Mouse (Mus musculus) heart, adult 2 months (tissue): ENCODE data around the gene Ucn3. TPM values are rescaled to one million over a fixed set of nuclear protein-coding genes. Genes with fewer than 3 reads are reported as not detected.

Source experiments
- DNase-seq, 2 experiments: peaks; one replicate each; pipeline ENCODE4 v3.0.0; 2021
- H3K27ac ChIP-seq: fragments of 200-600 bp; 2 replicates; pipeline ENCODE4 v1.8.1; 2022
- H3K27me3 ChIP-seq: fragments of 200-500 bp; 2 replicates; pipeline ENCODE4 v1.6.1; 2012; ENCODE audit warnings: mild to moderate bottlenecking, low read length, inconsistent platforms, mixed read lengths; ENCODE audit not compliant: control insufficient read depth, insufficient read depth
- H3K36me3 ChIP-seq: fragments of 200-500 bp; 2 replicates; pipeline ENCODE4 v1.6.1; 2012; ENCODE audit warnings: low read length, inconsistent platforms; ENCODE audit not compliant: control insufficient read depth, insufficient read depth
- H3K4me1 ChIP-seq: fragments of 200-500 bp; 2 replicates; pipeline ENCODE4 v1.6.1; 2011; ENCODE audit warnings: low read length; ENCODE audit not compliant: control insufficient read depth, insufficient read depth
- H3K4me3 ChIP-seq: fragments of 200-600 bp; 2 replicates; pipeline ENCODE4 v1.8.1; 2022
- H3K79me2 ChIP-seq: fragments of 200-500 bp; replicated peaks from 2 replicates; pipeline ENCODE4 v1.6.1; 2012; ENCODE audit warnings: mild to moderate bottlenecking, inconsistent platforms, low read length, moderate library complexity, mixed read lengths; ENCODE audit not compliant: control insufficient read depth, insufficient read depth
- H3K9ac ChIP-seq: fragments of 200-500 bp; 2 replicates; pipeline ENCODE4 v1.6.1; 2012; ENCODE audit warnings: low read depth, mild to moderate bottlenecking, control low read depth, inconsistent platforms, low read length, mixed read lengths
- CTCF ChIP-seq: fragments of 200-600 bp; IDR thresholded peaks from 2 replicates; pipeline ENCODE4 v1.8.1; 2022; ENCODE audit warnings: antibody characterized with exemption, mild to moderate bottlenecking, moderate library complexity
- EP300 ChIP-seq: fragments of 200-500 bp; IDR thresholded peaks from 2 replicates; pipeline ENCODE4 v1.6.1; 2011; ENCODE audit warnings: low read depth, low read length, control low read depth; ENCODE audit not compliant: insufficient read depth
- POLR2A ChIP-seq: fragments of 200-500 bp; IDR thresholded peaks from 2 replicates; pipeline ENCODE4 v1.6.1; 2011; ENCODE audit warnings: mild to moderate bottlenecking, low read depth, low read length, control low read depth; ENCODE audit not compliant: insufficient read depth
- WGBS: fragments of 180-500 bp; shearing (Covaris S2); methylation state at CpG from one replicate; pipeline ENCODE4 v1.1.7; 2018; 5-methylcytosine and 5-hydroxymethylcytosine counted together
- intact Hi-C: fragments of 180-260 bp; cut with DNase I; formaldehyde crosslinking; loops from one replicate; pipeline ENCODE4 v1.15.1; 2025
- polyA plus RNA-seq: library from polyadenylated mRNA; depleted of rRNA; stranded (reverse); fragments of >200 nt; gene quantifications from 2 replicates; pipeline ENCODE4 v1.2.3, GENCODE M21; 2012
- total RNA-seq, 2 experiments: library from RNA; stranded (reverse); gene quantifications; 2 replicates each; pipeline ENCODE4 v1.2.3; 2021

The Ucn3 gene
- total and polyA plus RNA-seq, 3 experiments: not detected

- Histone ChIP-seq H3K4me3 (no peak overlapping the region), H3K79me2 (no peaks in the 10 kb centered on the region), H3K27ac (no peak overlapping the region), H3K36me3 (no peaks in the 10 kb centered on the region), H3K9ac (no peak overlapping the region), H3K4me1 (no peaks in the 10 kb centered on the region), H3K27me3 (no peaks in the 10 kb centered on the region)
- DNase-seq: no peak
- 73% methylated on average over 7 of the region's 7 CpGs for WGBS
- TF ChIP-seq CTCF (no peak), EP300 (no peak), POLR2A (no peak)
- intact Hi-C loops: no loop called here
These were observed 450 bp downstream of the Ucn3 start for GRCm38 (mm10) chr13:3944699-3945098.

DNA sequence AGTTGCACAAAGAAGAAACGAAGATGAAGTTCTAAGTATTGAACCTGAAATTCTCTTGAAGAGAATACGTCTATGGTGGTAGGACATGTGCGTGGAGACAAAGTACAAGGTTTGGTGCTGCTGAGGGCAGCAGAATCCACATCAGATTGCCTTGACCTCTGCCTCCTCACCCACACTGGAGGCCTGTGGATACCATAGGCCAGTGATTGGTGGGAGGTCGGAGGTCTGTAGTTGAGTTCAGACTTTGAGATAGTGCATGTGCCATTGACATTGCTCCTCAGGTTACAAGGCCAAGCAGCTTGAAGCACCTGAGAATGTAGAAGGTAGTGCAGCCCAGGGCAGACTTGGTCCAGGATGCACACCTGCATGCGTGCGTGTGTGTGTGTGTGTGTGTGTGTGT, 19.1 kb downstream of the Ucn3 start:
- no peak for DNase-seq
- H3K4me3 ChIP-seq: no peak overlapping the region
- 86% methylated on average over 6 of the region's 6 CpGs for WGBS
- intact Hi-C loops: no loop called here
- H3K9ac ChIP-seq: no peak overlapping the region
- H3K36me3 ChIP-seq: no peaks in the 10 kb centered on the region
- no peaks in the 10 kb centered on the region for H3K79me2 ChIP-seq
- TF ChIP-seq POLR2A (no peak), CTCF (no peak), EP300 (no peak)
- no peaks in the 10 kb centered on the region; the same call in 1 of the 2 replicates for H3K27me3 ChIP-seq
- no peak overlapping the region for H3K27ac ChIP-seq
- no peaks in the 10 kb centered on the region for H3K4me1 ChIP-seq

DNA sequence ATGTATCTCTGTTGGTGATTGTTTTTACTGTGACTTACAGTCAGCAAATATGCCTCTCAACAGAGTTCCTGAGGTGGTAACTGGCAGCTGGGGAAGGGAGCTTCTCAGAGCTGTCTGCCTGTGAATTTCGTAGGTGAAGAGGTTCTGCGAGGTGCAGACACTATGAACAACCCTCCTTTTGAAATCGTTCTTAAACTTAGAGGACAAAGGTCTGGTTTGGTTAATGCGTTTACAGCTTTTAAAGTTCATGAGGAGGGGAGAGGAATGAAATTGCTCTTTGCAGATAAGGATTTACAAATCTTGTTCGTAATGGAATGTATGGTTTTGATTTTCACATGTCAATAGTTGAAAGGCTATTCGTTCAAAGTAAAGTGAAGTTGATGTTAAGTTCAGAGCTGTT, 19.5 kb downstream of the Ucn3 start:
- H3K27me3 ChIP-seq: no peaks in the 10 kb centered on the region; the same call in 1 of the 2 replicates
- 80% methylated on average over 6 of the region's 6 CpGs for WGBS

DNA sequence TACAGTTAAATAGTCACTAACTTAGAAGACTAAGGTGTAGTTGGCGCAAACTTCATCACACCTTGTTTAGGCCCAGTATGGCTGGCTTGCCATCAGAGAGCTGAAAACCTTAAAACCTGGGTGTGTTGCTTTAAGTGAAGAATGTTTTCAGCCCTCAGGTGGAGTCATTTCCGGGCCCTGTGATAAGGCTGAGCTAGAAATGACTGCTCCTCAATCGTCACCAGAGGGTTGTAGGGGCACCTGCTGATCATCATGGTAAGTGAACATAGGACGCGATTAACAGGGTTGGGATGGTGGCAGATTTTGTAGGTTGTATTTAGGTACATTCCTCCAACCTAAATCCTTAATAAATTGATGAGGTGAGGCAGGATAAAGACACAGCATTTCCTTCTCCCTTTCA, 20.7 kb downstream of the Ucn3 start:
- intact Hi-C loops: no loop called here
- H3K79me2 ChIP-seq: no peaks in the 10 kb centered on the region
- H3K9ac ChIP-seq: no peak overlapping the region
- H3K27me3 ChIP-seq: no peaks in the 10 kb centered on the region; the same call in 1 of the 2 replicates
- H3K36me3 ChIP-seq: no peaks in the 10 kb centered on the region
- 66% methylated on average over 5 of the region's 5 CpGs for WGBS
- H3K4me3 ChIP-seq: no peak overlapping the region
- DNase-seq: no peak
- no peaks in the 10 kb centered on the region for H3K4me1 ChIP-seq
- no peak overlapping the region for H3K27ac ChIP-seq
- TF ChIP-seq POLR2A (no peak), EP300 (no peak), CTCF (no peak)

More for the DNA sequence above, 19.5 kb downstream of the Ucn3 start:
- no peaks in the 10 kb centered on the region for H3K79me2 ChIP-seq
- DNase-seq: no peak
- no peak overlapping the region for H3K9ac ChIP-seq
- H3K4me1 ChIP-seq: no peaks in the 10 kb centered on the region
- no peaks in the 10 kb centered on the region for H3K36me3 ChIP-seq
- TF ChIP-seq EP300: no peak
- no peak for TF ChIP-seq POLR2A
- no peak for TF ChIP-seq CTCF
- H3K27ac ChIP-seq: no peak overlapping the region
- intact Hi-C loops: no loop called here
- H3K4me3 ChIP-seq: no peak overlapping the region

DNA sequence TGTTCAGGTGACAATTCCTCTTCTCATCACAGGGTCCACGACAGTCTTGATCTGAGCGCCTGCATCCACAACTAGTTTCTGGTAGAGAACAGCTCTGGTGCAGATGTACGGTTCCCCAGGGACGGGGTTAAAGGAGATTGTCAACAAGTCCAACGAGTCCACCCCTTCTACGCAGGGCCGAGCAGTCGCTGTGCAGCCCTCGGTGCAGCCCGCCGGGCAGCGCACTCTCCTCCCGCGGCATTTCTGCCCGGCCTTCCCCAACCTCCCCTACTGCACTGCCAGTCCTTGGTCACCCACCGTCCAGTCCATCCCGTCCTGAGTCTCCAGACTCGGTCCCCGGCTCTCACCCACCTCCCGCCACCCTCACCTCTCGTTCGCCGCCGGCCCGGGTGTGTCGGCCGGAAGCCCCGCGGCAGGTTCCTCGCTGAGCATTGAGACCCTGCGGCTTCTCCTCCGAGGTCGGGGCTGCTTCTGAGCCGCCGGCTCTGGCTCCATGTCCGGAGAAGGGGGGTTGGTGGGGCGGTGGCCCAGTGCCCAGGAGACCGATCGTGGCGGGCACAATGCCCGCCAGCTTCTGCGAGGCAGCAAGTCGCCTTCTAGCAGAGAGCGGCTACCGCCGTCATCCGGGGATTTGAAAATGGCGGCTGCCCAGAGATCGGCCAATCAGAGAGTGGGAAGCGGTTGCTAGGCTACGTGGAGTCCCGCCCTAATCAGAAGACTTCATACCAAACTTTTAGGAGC, 27.4 kb downstream of the Ucn3 start, which contains the start of the genes Net1 and Tubal3:
TSS of gene Net1 (minus strand) at position 650 of the 741 bp plus-strand sequence.
TSS of gene Tubal3 (plus strand) at position 704 of the 741 bp plus-strand sequence.
- Histone ChIP-seq H3K27ac (no peak within 1 kb of the TSS), H3K36me3 (no peaks in the 10 kb centered on the region), H3K9ac (peak within 1 kb of the TSS; percentile 71), H3K27me3 (no peaks in the 10 kb centered on the region), H3K79me2 (no peaks in the 10 kb centered on the region), H3K4me1 (no peaks in the 10 kb centered on the region), H3K4me3 (peak within 1 kb of the TSS; percentile 76)
- peak; percentile 87 to 92 for DNase-seq
- TF ChIP-seq CTCF (no peak), POLR2A (no peak), EP300 (no peak)
- WGBS: under 1% methylated on average over 52 of the region's 52 CpGs
- intact Hi-C loops: no loop called here

DNA sequence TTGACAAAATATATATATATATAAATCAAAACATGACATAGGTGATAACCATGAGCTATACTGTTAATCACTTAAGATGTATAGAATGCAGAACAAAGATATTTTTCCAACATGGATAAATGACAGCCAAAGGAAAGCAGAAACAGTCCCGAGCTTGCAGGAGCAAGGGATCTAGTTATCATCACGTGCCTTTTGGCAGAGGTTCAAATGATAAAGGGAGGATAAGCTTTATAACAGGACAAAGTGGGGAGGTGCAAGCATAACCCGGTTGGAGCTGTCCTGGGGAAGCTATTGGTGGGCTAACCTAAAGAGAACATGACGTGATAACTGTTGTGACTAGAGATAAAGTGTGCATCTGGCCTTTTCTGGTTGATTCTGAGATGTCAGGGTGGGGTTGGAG, 31.6 kb downstream of the Ucn3 start:
- no peaks in the 10 kb centered on the region for H3K4me1 ChIP-seq
- DNase-seq: no peak
- H3K79me2 ChIP-seq: no peaks in the 10 kb centered on the region
- no peak overlapping the region for H3K27ac ChIP-seq
- TF ChIP-seq POLR2A: no peak
- TF ChIP-seq EP300: no peak
- no peak for TF ChIP-seq CTCF
- intact Hi-C loops: no loop called here
- H3K9ac ChIP-seq: no peak overlapping the region
- no peak overlapping the region for H3K4me3 ChIP-seq
- no peaks in the 10 kb centered on the region for H3K36me3 ChIP-seq
- 35% methylated on average over 4 of the region's 4 CpGs for WGBS
- no peaks in the 10 kb centered on the region for H3K27me3 ChIP-seq
